Mouse (Mus musculus) testis, adult 2 months (tissue): ENCODE measurements around the gene Adamtsl4.

ENCODE experiments used
- CTCF ChIP-seq: fragments of 200-500 bp; IDR thresholded peaks from 2 replicates; pipeline ENCODE4 v1.5.1; 2012; ENCODE audit warnings: low read depth, mild to moderate bottlenecking, inconsistent platforms, low read length, moderate library complexity; ENCODE audit not compliant: control insufficient read depth, insufficient read depth, insufficient replicate concordance
- POLR2A ChIP-seq: fragments of 200-500 bp; IDR thresholded peaks from 2 replicates; pipeline ENCODE4 v1.6.1; 2012; ENCODE audit warnings: low read depth, mild to moderate bottlenecking, inconsistent platforms, low read length, moderate library complexity; ENCODE audit not compliant: control insufficient read depth

GRCm38 (mm10) chr3:95703276-95703675, 15.6 kb upstream of the Adamtsl4 start:
- TF ChIP-seq POLR2A, result no peak
- no peak for TF ChIP-seq CTCF
